Mouse (Mus musculus) megakaryocyte, embryonic 14.5 days (primary cell): ENCODE data around the gene Clec4f. TPM values are rescaled to one million over a fixed set of nuclear protein-coding genes. Genes with fewer than 3 reads are reported as not detected.

Source experiments
- H3K27me3 ChIP-seq: replicated peaks from 2 replicates; pipeline ENCODE3; 2012; ENCODE audit warnings: inconsistent platforms
- H3K36me3 ChIP-seq: replicated peaks from 2 replicates; pipeline ENCODE3; 2012; ENCODE audit warnings: low read length, inconsistent platforms, mixed read lengths
- H3K4me1 ChIP-seq: 2 replicates; pipeline ENCODE4 v1.6.1; 2012; ENCODE audit warnings: inconsistent platforms
- H3K4me3 ChIP-seq: replicated peaks from 2 replicates; pipeline ENCODE3; 2012; ENCODE audit warnings: moderate library complexity, mild to moderate bottlenecking, inconsistent platforms
- H3K9me3 ChIP-seq: 2 replicates; pipeline ENCODE4 v1.6.1; 2012; ENCODE audit warnings: inconsistent platforms
- FLI1 ChIP-seq: IDR thresholded peaks from 2 replicates; pipeline ENCODE4 v1.6.1; 2012; ENCODE audit warnings: low read length, inconsistent platforms, mixed read lengths
- GATA1 ChIP-seq: IDR thresholded peaks from 3 replicates; pipeline ENCODE4 v1.6.1; 2012; ENCODE audit warnings: mixed read lengths, low read length, inconsistent platforms, borderline replicate concordance
- polyA plus RNA-seq: library from polyadenylated mRNA; stranded (reverse); fragments of >175 nt; gene quantifications from 2 replicates; pipeline ENCODE4 v1.2.3, GENCODE M21; 2012; ENCODE audit warnings: low replicate concordance; ENCODE audit not compliant: insufficient read depth

Clec4f gene
- polyA plus RNA-seq, 1 experiment = not detected

GRCm38 (mm10) chr6:83695731-83696130, 39.7 kb upstream of the Clec4f start:
- TF ChIP-seq FLI1 = no peak
- no peak for TF ChIP-seq GATA1
- Histone ChIP-seq H3K9me3 (no peaks in the 10 kb centered on the region), H3K4me3 (no peak overlapping the region), H3K27me3 (peaks cover 96% of the 10 kb centered on the region), H3K36me3 (no peaks in the 10 kb centered on the region), H3K4me1 (peaks cover 26% of the 10 kb centered on the region)

GRCm38 (mm10) chr6:83693835-83694234, 37.8 kb upstream of the Clec4f start:
- Histone ChIP-seq H3K4me1 (peaks cover 32% of the 10 kb centered on the region), H3K9me3 (no peaks in the 10 kb centered on the region), H3K4me3 (no peak overlapping the region), H3K36me3 (no peaks in the 10 kb centered on the region), H3K27me3 (peaks cover 94% of the 10 kb centered on the region)
- no peak for TF ChIP-seq GATA1
- TF ChIP-seq FLI1 = no peak

- Histone ChIP-seq H3K4me1 (peaks cover 32% of the 10 kb centered on the region), H3K27me3 (peaks cover 89% of the 10 kb centered on the region), H3K9me3 (no peaks in the 10 kb centered on the region), H3K36me3 (no peaks in the 10 kb centered on the region), H3K4me3 (no peak overlapping the region)
- TF ChIP-seq FLI1 (no peak), GATA1 (no peak)
These were observed 37.0 kb upstream of the Clec4f start for GRCm38 (mm10) chr6:83692962-83693361.

GRCm38 (mm10) chr6:83690936-83691335, 34.9 kb upstream of the Clec4f start:
- peaks cover 27% of the 10 kb centered on the region for H3K4me1 ChIP-seq
- no peaks in the 10 kb centered on the region for H3K9me3 ChIP-seq
- H3K4me3 ChIP-seq = no peak overlapping the region
- peaks cover 84% of the 10 kb centered on the region for H3K27me3 ChIP-seq
- no peaks in the 10 kb centered on the region for H3K36me3 ChIP-seq
- TF ChIP-seq FLI1 = no peak
- no peak for TF ChIP-seq GATA1

- Histone ChIP-seq H3K4me1 (peaks cover 27% of the 10 kb centered on the region), H3K36me3 (no peaks in the 10 kb centered on the region), H3K4me3 (peak overlapping the region; percentile 66), H3K9me3 (no peaks in the 10 kb centered on the region), H3K27me3 (peaks cover 84% of the 10 kb centered on the region)
- TF ChIP-seq FLI1 (no peak), GATA1 (no peak)
These were observed 34.3 kb upstream of the Clec4f start for GRCm38 (mm10) chr6:83690277-83690676.

GRCm38 (mm10) chr6:83689374-83689773, 33.4 kb upstream of the Clec4f start:
- Histone ChIP-seq H3K4me3 (no peak overlapping the region), H3K4me1 (peaks cover 25% of the 10 kb centered on the region), H3K9me3 (no peaks in the 10 kb centered on the region), H3K36me3 (no peaks in the 10 kb centered on the region), H3K27me3 (peaks cover 82% of the 10 kb centered on the region)
- TF ChIP-seq GATA1 (no peak), FLI1 (no peak)

GRCm38 (mm10) chr6:83677757-83678156, 21.8 kb upstream of the Clec4f start, which contains the start of gene Cd207:
TSS of gene Cd207 (minus strand) at chr6:83677857.
- H3K4me3 ChIP-seq = no peak within 1 kb of the TSS
- no peaks in the 10 kb centered on the region for H3K4me1 ChIP-seq
- no peaks in the 10 kb centered on the region for H3K9me3 ChIP-seq
- TF ChIP-seq FLI1 = no peak
- no peak for TF ChIP-seq GATA1
- peaks cover 60% of the 10 kb centered on the region for H3K27me3 ChIP-seq
- no peaks in the 10 kb centered on the region for H3K36me3 ChIP-seq

- H3K27me3 ChIP-seq = peaks cover 62% of the 10 kb centered on the region
- no peaks in the 10 kb centered on the region for H3K9me3 ChIP-seq
- no peaks in the 10 kb centered on the region for H3K36me3 ChIP-seq
- TF ChIP-seq GATA1 (no peak), FLI1 (no peak)
- H3K4me1 ChIP-seq = no peaks in the 10 kb centered on the region
- no peak overlapping the region for H3K4me3 ChIP-seq
These were observed 17.4 kb upstream of the Clec4f start for GRCm38 (mm10) chr6:83673395-83673794.

- Histone ChIP-seq H3K36me3 (no peaks in the 10 kb centered on the region), H3K4me3 (no peak overlapping the region), H3K9me3 (no peaks in the 10 kb centered on the region), H3K27me3 (peaks cover 59% of the 10 kb centered on the region), H3K4me1 (peaks cover 8% of the 10 kb centered on the region)
- TF ChIP-seq FLI1 (no peak), GATA1 (no peak)
These were observed 9.0 kb upstream of the Clec4f start for GRCm38 (mm10) chr6:83665009-83665408.

GRCm38 (mm10) chr6:83660821-83661220, 4.8 kb upstream of the Clec4f start:
- Histone ChIP-seq H3K36me3 (no peaks in the 10 kb centered on the region), H3K4me3 (no peak overlapping the region), H3K4me1 (peaks cover 13% of the 10 kb centered on the region), H3K27me3 (peaks cover 66% of the 10 kb centered on the region), H3K9me3 (no peaks in the 10 kb centered on the region)
- TF ChIP-seq GATA1 (no peak), FLI1 (no peak)

GRCm38 (mm10) chr6:83646715-83647114, 9.3 kb downstream of the Clec4f start:
- Histone ChIP-seq H3K4me3 (no peak overlapping the region), H3K9me3 (peaks cover 1% of the 10 kb centered on the region), H3K36me3 (no peaks in the 10 kb centered on the region), H3K27me3 (peaks cover 71% of the 10 kb centered on the region), H3K4me1 (no peaks in the 10 kb centered on the region; the same call in 1 of the 2 replicates)
- no peak for TF ChIP-seq FLI1
- no peak for TF ChIP-seq GATA1
